Mouse (Mus musculus) midbrain, postnatal 0 days (tissue): ENCODE data around the gene R3hdm2. TPM values are rescaled to one million over a fixed set of nuclear protein-coding genes. Genes with fewer than 3 reads are reported as not detected.

ENCODE experiments used
- ATAC-seq: fragments of 200-750 bp; cut with Nextera tagmentation; 2 replicates; pipeline ENCODE4 v1.8.0; 2017; ENCODE audit warnings: moderate number of reproducible peaks, mild to moderate bottlenecking, moderate TSS enrichment, moderate library complexity; ENCODE audit not compliant: low FRiP score
- DNase-seq: peaks from one replicate; pipeline ENCODE4 v3.0.0-alpha.2; 2015; ENCODE audit warnings: low spot score
- H3K27ac ChIP-seq: fragments of 300-500 bp; sonication (generic); 2 replicates; pipeline ENCODE4 v1.5.1; 2014; ENCODE audit warnings: low read depth, mild to moderate bottlenecking, low read length, mixed read lengths
- H3K27me3 ChIP-seq: fragments of 300-500 bp; sonication (generic); 2 replicates; pipeline ENCODE4 v1.6.1; 2014; ENCODE audit warnings: low read length, control low read depth, mixed read lengths; ENCODE audit not compliant: insufficient read depth
- H3K36me3 ChIP-seq: fragments of 300-500 bp; sonication (generic); 2 replicates; pipeline ENCODE4 v1.6.1; 2014; ENCODE audit warnings: low read length, control low read depth, mixed read lengths; ENCODE audit not compliant: insufficient read depth
- H3K4me1 ChIP-seq: fragments of 300-500 bp; sonication (generic); 2 replicates; pipeline ENCODE4 v1.6.1; 2014; ENCODE audit warnings: mild to moderate bottlenecking, control low read depth, antibody characterized with exemption, low read length, mixed read lengths; ENCODE audit not compliant: insufficient read depth
- H3K4me2 ChIP-seq: fragments of 300-500 bp; sonication (generic); 2 replicates; pipeline ENCODE4 v1.6.1; 2014; ENCODE audit warnings: low read depth, mild to moderate bottlenecking, low read length, mixed read lengths; ENCODE audit not compliant: poor library complexity, severe bottlenecking
- H3K4me3 ChIP-seq: fragments of 300-500 bp; sonication (generic); 2 replicates; pipeline ENCODE4 v1.5.1; 2014; ENCODE audit warnings: low read depth, mild to moderate bottlenecking, low read length, moderate library complexity
- H3K9ac ChIP-seq: fragments of 300-500 bp; sonication (generic); replicated peaks from 2 replicates; pipeline ENCODE4 v1.6.1; 2014; ENCODE audit warnings: mild to moderate bottlenecking, low read length, moderate library complexity, mixed read lengths; ENCODE audit not compliant: poor library complexity, severe bottlenecking
- H3K9me3 ChIP-seq: fragments of 300-500 bp; sonication (generic); 2 replicates; pipeline ENCODE4 v1.6.1; 2016; ENCODE audit warnings: low read length, control low read depth
- CTCF ChIP-seq: IDR thresholded peaks from 2 replicates; pipeline ENCODE4 v1.5.1; 2016; ENCODE audit warnings: antibody characterized with exemption, mild to moderate bottlenecking
- WGBS: fragments of 180-500 bp; shearing (Covaris S2); extraction: QIAGEN DNeasy Blood & Tissue Kit; methylation state at CpG from one replicate; pipeline ENCODE4 v1.1.7; 2014; 5-methylcytosine and 5-hydroxymethylcytosine counted together
- polyA plus RNA-seq: library from polyadenylated mRNA; unstranded; fragments of >200 nt; fragmentation: Nextera tagmentation; extraction: Ambion mirVana; gene quantifications from 2 replicates; pipeline ENCODE4 v1.2.1, GENCODE M21; 2015
- total RNA-seq: library from RNA; depleted of rRNA; stranded (reverse); fragments of >200 nt; gene quantifications from 2 replicates; pipeline ENCODE4 v1.2.3, GENCODE M21; 2014; rRNA removed

Gene R3hdm2
- total RNA-seq (52.0 and 53.2 TPM in 2 replicates), polyA plus RNA-seq (38.0 and 40.0 TPM in 2 replicates)

DNA sequence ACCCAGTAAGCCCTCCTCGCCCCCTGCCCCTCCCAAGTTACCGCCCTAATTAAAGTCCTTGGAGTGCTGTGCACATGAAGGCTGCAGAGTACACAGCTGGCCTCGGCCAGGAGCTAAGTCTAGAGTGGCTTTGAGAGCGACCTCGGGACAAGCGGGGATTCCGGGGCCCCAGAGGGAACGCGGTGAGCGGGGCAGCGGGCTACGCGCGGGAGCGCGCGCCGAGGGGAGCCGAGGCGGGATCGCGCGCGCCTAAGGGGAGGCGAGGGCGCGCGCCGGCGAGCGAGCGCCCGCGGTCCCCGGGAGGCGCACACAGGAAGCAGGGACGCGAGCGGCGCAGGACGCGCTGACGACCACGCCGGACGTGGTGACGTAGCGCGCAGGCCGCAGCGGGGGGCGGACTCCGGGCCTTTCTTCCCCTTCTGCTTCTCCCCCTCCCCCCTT lies at the start of gene R3hdm2:
R3hdm2 (plus strand) TSS at position 77 of the 441 bp plus-strand sequence.
- Histone ChIP-seq H3K4me2 (peak within 1 kb of the TSS; percentile 76), H3K4me3 (peak within 1 kb of the TSS; percentile 64), H3K4me1 (no peaks in the 10 kb centered on the region), H3K9ac (peak within 1 kb of the TSS; percentile 98), H3K27me3 (no peaks in the 10 kb centered on the region), H3K9me3 (no peaks in the 10 kb centered on the region), H3K27ac (peak within 1 kb of the TSS; percentile 96), H3K36me3 (no peaks in the 10 kb centered on the region)
- peak; percentile 97 for ATAC-seq
- WGBS: under 1% methylated on average over 33 of the region's 53 CpGs
- TF ChIP-seq CTCF: no peak
- peak; percentile 96 for DNase-seq

- DNase-seq (peak; percentile 56), ATAC-seq (peak; percentile 59; the same call in 1 of the 2 replicates)
- Histone ChIP-seq H3K36me3 (no peaks in the 10 kb centered on the region), H3K9ac (peak overlapping the region; percentile 39; the same call in 1 of the 2 replicates), H3K9me3 (no peaks in the 10 kb centered on the region), H3K27ac (no peak overlapping the region), H3K27me3 (peaks cover 25% of the 10 kb centered on the region), H3K4me2 (peak overlapping the region; percentile 49), H3K4me3 (peak overlapping the region; percentile 28; the same call in 1 of the 2 replicates), H3K4me1 (no peaks in the 10 kb centered on the region)
- TF ChIP-seq CTCF: peak; percentile 65
- WGBS: 21% methylated on average over 31 of the region's 31 CpGs
These were observed 47.8 kb upstream of the R3hdm2 start for GRCm38 (mm10) chr10:127332211-127332874.

DNA sequence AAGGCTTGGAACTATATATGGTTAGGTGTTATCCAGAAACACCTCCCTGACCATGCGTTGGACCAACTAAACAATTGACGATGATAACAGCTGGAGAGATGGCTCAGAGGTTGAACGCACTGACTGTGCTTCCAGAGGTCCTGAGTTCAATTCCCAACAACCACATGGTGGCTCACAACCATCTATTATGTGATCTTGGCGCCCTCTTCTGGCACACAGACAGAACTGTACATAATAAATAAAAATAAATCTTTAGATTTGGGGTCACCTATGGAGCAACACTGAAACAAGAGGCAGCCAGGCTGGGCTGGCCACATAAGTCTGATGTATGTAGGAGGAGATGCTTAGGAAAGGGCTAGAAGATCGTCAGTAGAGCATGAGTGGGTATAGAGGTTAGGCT lies 47.0 kb upstream of the R3hdm2 start:
- H3K4me2 ChIP-seq: no peak overlapping the region
- no peaks in the 10 kb centered on the region for H3K9me3 ChIP-seq
- H3K4me3 ChIP-seq: no peak overlapping the region
- H3K27me3 ChIP-seq: peaks cover 18% of the 10 kb centered on the region
- H3K9ac ChIP-seq: no peak overlapping the region
- no peaks in the 10 kb centered on the region for H3K36me3 ChIP-seq
- peak; percentile 52 for TF ChIP-seq CTCF
- 69% methylated on average over 5 of the region's 5 CpGs for WGBS
- DNase-seq (no peak), ATAC-seq (no peak)
- no peaks in the 10 kb centered on the region for H3K4me1 ChIP-seq
- H3K27ac ChIP-seq: no peak overlapping the region

DNA sequence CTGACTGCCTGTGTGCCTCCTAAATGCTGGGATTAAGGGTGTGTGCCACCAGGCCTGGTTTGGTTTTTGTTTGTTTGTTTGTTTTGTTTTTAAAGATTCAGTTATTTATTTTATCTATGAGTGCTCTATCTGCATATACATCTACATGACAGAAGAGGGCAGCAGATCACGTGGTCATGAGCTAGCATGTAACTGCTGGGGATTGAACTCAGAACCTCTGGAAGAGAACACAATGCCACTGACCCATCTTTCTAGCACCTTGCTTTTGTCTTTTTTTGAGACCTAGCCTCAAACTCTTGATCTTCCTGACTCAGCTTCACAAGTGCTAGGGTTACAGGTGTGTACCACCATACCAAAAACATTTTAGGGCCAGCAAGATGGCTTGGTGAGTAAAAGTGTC lies 44.9 kb upstream of the R3hdm2 start:
- Histone ChIP-seq H3K27me3 (peaks cover 12% of the 10 kb centered on the region), H3K27ac (no peak overlapping the region), H3K36me3 (no peaks in the 10 kb centered on the region), H3K4me3 (no peak overlapping the region), H3K4me2 (no peak overlapping the region), H3K9me3 (no peaks in the 10 kb centered on the region), H3K4me1 (peaks cover 6% of the 10 kb centered on the region; the same call in 1 of the 2 replicates), H3K9ac (no peak overlapping the region)
- WGBS: 81% methylated on average over 1 of the region's 1 CpGs
- DNase-seq (no peak), ATAC-seq (no peak)
- no peak for TF ChIP-seq CTCF

- no peak for ATAC-seq
- 77% methylated on average over 5 of the region's 5 CpGs for WGBS
- no peak for TF ChIP-seq CTCF
These were observed 43.2 kb upstream of the R3hdm2 start for GRCm38 (mm10) chr10:127336952-127337351.

GRCm38 (mm10) chr10:127337536-127338099 lies 42.5 kb upstream of the R3hdm2 start:
- no peak for DNase-seq
- peaks cover 30% of the 10 kb centered on the region for H3K27me3 ChIP-seq
- no peak overlapping the region for H3K9ac ChIP-seq
- H3K4me3 ChIP-seq: no peak overlapping the region
- WGBS: 82% methylated on average over 6 of the region's 6 CpGs
- no peak overlapping the region for H3K4me2 ChIP-seq
- H3K4me1 ChIP-seq: peaks cover 11% of the 10 kb centered on the region
- H3K36me3 ChIP-seq: no peaks in the 10 kb centered on the region
- no peak overlapping the region for H3K27ac ChIP-seq
- H3K9me3 ChIP-seq: no peaks in the 10 kb centered on the region
- ATAC-seq: no peak
- no peak for TF ChIP-seq CTCF

More at GRCm38 (mm10) chr10:127336952-127337351, 43.2 kb upstream of the R3hdm2 start:
- no peak overlapping the region for H3K4me3 ChIP-seq
- no peaks in the 10 kb centered on the region for H3K9me3 ChIP-seq
- peaks cover 29% of the 10 kb centered on the region for H3K27me3 ChIP-seq
- H3K27ac ChIP-seq: no peak overlapping the region
- DNase-seq: no peak
- no peaks in the 10 kb centered on the region for H3K36me3 ChIP-seq
- H3K4me1 ChIP-seq: peaks cover 6% of the 10 kb centered on the region; the same call in 1 of the 2 replicates
- H3K4me2 ChIP-seq: no peak overlapping the region
- H3K9ac ChIP-seq: no peak overlapping the region
